Mouse (Mus musculus) frontal cortex, adult 2 months (tissue): Measurements from ENCODE around the gene Aco2. TPM values are rescaled to one million over a fixed set of nuclear protein-coding genes. Genes with fewer than 3 reads are reported as not detected.
A peak's percentile ranks its signal among the peaks of the same experiment; 100 is the strongest.

Experiments
- DNase-seq, 2 experiments: peaks; one replicate each; pipeline ENCODE4 v3.0.0; 2022; ENCODE audit warnings: low spot score in 1 of 2; ENCODE audit errors: extremely low spot score in 1 of 2
- polyA plus RNA-seq: library from polyadenylated mRNA; depleted of rRNA; stranded (reverse); fragments of >200 nt; gene quantifications from 2 replicates; pipeline ENCODE4 v1.2.3, GENCODE M21; 2012

The Aco2 gene
- polyA plus RNA-seq, 1 experiment: 538 TPM

- no peak for DNase-seq
These were observed 27.0 kb upstream of the Aco2 start for GRCm38 (mm10) chr15:81845033-81845625.

- no peak for DNase-seq
These were observed 26.4 kb upstream of the Aco2 start for GRCm38 (mm10) chr15:81845724-81846123.

- DNase-seq: no peak
These were observed 25.4 kb upstream of the Aco2 start for GRCm38 (mm10) chr15:81846755-81847154.

- no peak for DNase-seq
These were observed 24.9 kb upstream of the Aco2 start for GRCm38 (mm10) chr15:81847161-81847560.

- no peak for DNase-seq
These were observed 24.2 kb upstream of the Aco2 start for GRCm38 (mm10) chr15:81847861-81848260.

- DNase-seq: peak in 1 of 2 experiments; percentile 72
These were observed 23.8 kb upstream of the Aco2 start for GRCm38 (mm10) chr15:81848301-81848700.

GRCm38 (mm10) chr15:81849104-81849503, 23.0 kb upstream of the Aco2 start:
- DNase-seq: no peak

- no peak for DNase-seq
These were observed 21.4 kb upstream of the Aco2 start for GRCm38 (mm10) chr15:81850718-81851117.

GRCm38 (mm10) chr15:81851375-81851774, 20.7 kb upstream of the Aco2 start:
- DNase-seq: no peak

GRCm38 (mm10) chr15:81852411-81853000, 19.6 kb upstream of the Aco2 start:
- DNase-seq: no peak

- DNase-seq: no peak
These were observed 19.0 kb upstream of the Aco2 start for GRCm38 (mm10) chr15:81853081-81853480.

GRCm38 (mm10) chr15:81856030-81856790, 15.9 kb upstream of the Aco2 start:
- DNase-seq: peak; percentile 87 to 90

- peak in 1 of 2 experiments; percentile 42 for DNase-seq
These were observed 15.0 kb upstream of the Aco2 start for GRCm38 (mm10) chr15:81856938-81857723.

GRCm38 (mm10) chr15:81857724-81858116, 14.4 kb upstream of the Aco2 start:
- no peak for DNase-seq

- peak; percentile 83 to 96 for DNase-seq
These were observed 14.0 kb upstream of the Aco2 start for GRCm38 (mm10) chr15:81858138-81858516.

GRCm38 (mm10) chr15:81858517-81859329, 13.4 kb upstream of the Aco2 start, which contains the start of gene Tob2:
Gene Tob2 (minus strand): TSS chr15:81858796.
- peak; percentile 62 to 81 for DNase-seq

GRCm38 (mm10) chr15:81859330-81860255, 12.5 kb upstream of the Aco2 start:
- DNase-seq: peak; percentile 94 to 96

- peak in 1 of 2 experiments; percentile 41 for DNase-seq
These were observed 11.5 kb upstream of the Aco2 start for GRCm38 (mm10) chr15:81860471-81861135.
